Mouse (Mus musculus): ENCODE data around the gene Pik3cb. TPM values are rescaled to one million over a fixed set of nuclear protein-coding genes. Genes with fewer than 3 reads are reported as not detected.

Gene Pik3cb
- polyA plus RNA-seq, 1 experiment from 2014 or later = 1.3 TPM

- DNase-seq (ENCODE audit: low spot score) (peak; percentile 65), ATAC-seq (ENCODE audit: low read depth) (no peak)
- Histone ChIP-seq H3K27ac (replicated peaks; ENCODE audit: low read depth, low read length) (no peak overlapping the region), H3K27me3 (replicated peaks; ENCODE audit: control insufficient read depth, insufficient read depth, low read length) (no peaks in the 10 kb centered on the region), H3K36me3 (ENCODE audit: control insufficient read depth, insufficient read depth, low read length) (0 out of 2 replicates have a peak, but pooled peaks cover 8% of the 10 kb centered on the region), H3K9ac (ENCODE audit: low read depth, low read length) (no peak overlapping the region), H3K4me2 (ENCODE audit: low read depth, low read length) (no peak overlapping the region), H3K4me3 (ENCODE audit: low read depth, low read length) (no peak overlapping the region), H3K4me1 (ENCODE audit: control insufficient read depth, insufficient read depth, low read length) (no peaks in the 10 kb centered on the region), H3K9me3 (ENCODE audit: control insufficient read depth, low read length) (no peaks in the 10 kb centered on the region)
- 63% methylated on average over 3 of the region's 3 CpGs for WGBS
These were observed 82.7 kb downstream of the Pik3cb start for GRCm38 (mm10) chr9:99057751-99058150.

- ATAC-seq (ENCODE audit: low read depth) (no peak), DNase-seq (ENCODE audit: low spot score) (no peak)
- H3K4me1 ChIP-seq (ENCODE audit: control insufficient read depth, insufficient read depth, low read length) = no peaks in the 10 kb centered on the region
- no peaks in the 10 kb centered on the region for H3K9me3 ChIP-seq (ENCODE audit: control insufficient read depth, low read length)
- 59% methylated on average over 6 of the region's 6 CpGs for WGBS
- peaks cover 7% of the 10 kb centered on the region; the same call in 1 of the 2 replicates for H3K36me3 ChIP-seq (ENCODE audit: control insufficient read depth, insufficient read depth, low read length)
- no peak overlapping the region for H3K4me3 ChIP-seq (ENCODE audit: low read depth, low read length)
- H3K9ac ChIP-seq (ENCODE audit: low read depth, low read length) = no peak overlapping the region
- H3K27me3 ChIP-seq (replicated peaks; ENCODE audit: control insufficient read depth, insufficient read depth, low read length) = no peaks in the 10 kb centered on the region
- no peak overlapping the region for H3K4me2 ChIP-seq (ENCODE audit: low read depth, low read length)
- no peak overlapping the region for H3K27ac ChIP-seq (replicated peaks; ENCODE audit: low read depth, low read length)
These were observed 90.7 kb downstream of the Pik3cb start for GRCm38 (mm10) chr9:99049760-99050159.

- no peak for ATAC-seq (ENCODE audit: low read depth)
- WGBS = 63% methylated on average over 1 of the region's 1 CpGs
- H3K9me3 ChIP-seq (ENCODE audit: control insufficient read depth, low read length) = no peaks in the 10 kb centered on the region
These were observed 91.6 kb downstream of the Pik3cb start for GRCm38 (mm10) chr9:99048724-99049250.

GRCm38 (mm10) chr9:99044761-99045160, 95.7 kb downstream of the Pik3cb start:
- H3K4me1 ChIP-seq (ENCODE audit: control insufficient read depth, insufficient read depth, low read length) = no peaks in the 10 kb centered on the region
- H3K4me2 ChIP-seq (ENCODE audit: low read depth, low read length) = no peak overlapping the region
- no peak overlapping the region for H3K27ac ChIP-seq (replicated peaks; ENCODE audit: low read depth, low read length)
- peaks cover 10% of the 10 kb centered on the region; the same call in 1 of the 2 replicates for H3K36me3 ChIP-seq (ENCODE audit: control insufficient read depth, insufficient read depth, low read length)
- H3K9me3 ChIP-seq (ENCODE audit: control insufficient read depth, low read length) = no peaks in the 10 kb centered on the region
- H3K27me3 ChIP-seq (replicated peaks; ENCODE audit: control insufficient read depth, insufficient read depth, low read length) = no peaks in the 10 kb centered on the region
- H3K9ac ChIP-seq (ENCODE audit: low read depth, low read length) = no peak overlapping the region
- no peak overlapping the region for H3K4me3 ChIP-seq (ENCODE audit: low read depth, low read length)
- ATAC-seq (ENCODE audit: low read depth) = no peak
- DNase-seq (ENCODE audit: low spot score) = no peak
- 83% methylated on average over 8 of the region's 8 CpGs for WGBS

More at GRCm38 (mm10) chr9:99048724-99049250, 91.6 kb downstream of the Pik3cb start:
- Histone ChIP-seq H3K36me3 (ENCODE audit: control insufficient read depth, insufficient read depth, low read length) (peaks cover 7% of the 10 kb centered on the region; the same call in 1 of the 2 replicates), H3K27ac (replicated peaks; ENCODE audit: low read depth, low read length) (no peak overlapping the region), H3K4me3 (ENCODE audit: low read depth, low read length) (no peak overlapping the region), H3K4me1 (ENCODE audit: control insufficient read depth, insufficient read depth, low read length) (no peaks in the 10 kb centered on the region), H3K9ac (ENCODE audit: low read depth, low read length) (no peak overlapping the region), H3K4me2 (ENCODE audit: low read depth, low read length) (no peak overlapping the region), H3K27me3 (replicated peaks; ENCODE audit: control insufficient read depth, insufficient read depth, low read length) (no peaks in the 10 kb centered on the region)
- peak; percentile 71 for DNase-seq (ENCODE audit: low spot score)

- no peak overlapping the region for H3K4me3 ChIP-seq (ENCODE audit: low read depth, low read length)
- no peaks in the 10 kb centered on the region for H3K4me1 ChIP-seq (ENCODE audit: control insufficient read depth, insufficient read depth, low read length)
- no peak overlapping the region for H3K9ac ChIP-seq (ENCODE audit: low read depth, low read length)
- no peak overlapping the region for H3K4me2 ChIP-seq (ENCODE audit: low read depth, low read length)
- no peaks in the 10 kb centered on the region for H3K9me3 ChIP-seq (ENCODE audit: control insufficient read depth, low read length)
- H3K36me3 ChIP-seq (ENCODE audit: control insufficient read depth, insufficient read depth, low read length) = peaks cover 19% of the 10 kb centered on the region; the same call in 1 of the 2 replicates
- ATAC-seq (ENCODE audit: low read depth) (no peak), DNase-seq (ENCODE audit: low spot score) (no peak)
- H3K27me3 ChIP-seq (replicated peaks; ENCODE audit: control insufficient read depth, insufficient read depth, low read length) = no peaks in the 10 kb centered on the region
- no peak overlapping the region for H3K27ac ChIP-seq (replicated peaks; ENCODE audit: low read depth, low read length)
- 95% methylated on average over 4 of the region's 4 CpGs for WGBS
These were observed 97.8 kb downstream of the Pik3cb start for GRCm38 (mm10) chr9:99042641-99043040.

GRCm38 (mm10) chr9:99041994-99042393, 98.4 kb downstream of the Pik3cb start:
- no peak for ATAC-seq (ENCODE audit: low read depth)
- Histone ChIP-seq H3K4me1 (ENCODE audit: control insufficient read depth, insufficient read depth, low read length) (no peaks in the 10 kb centered on the region), H3K27me3 (replicated peaks; ENCODE audit: control insufficient read depth, insufficient read depth, low read length) (no peaks in the 10 kb centered on the region), H3K4me3 (ENCODE audit: low read depth, low read length) (no peak overlapping the region), H3K27ac (replicated peaks; ENCODE audit: low read depth, low read length) (no peak overlapping the region), H3K9me3 (ENCODE audit: control insufficient read depth, low read length) (no peaks in the 10 kb centered on the region), H3K36me3 (ENCODE audit: control insufficient read depth, insufficient read depth, low read length) (peaks cover 19% of the 10 kb centered on the region; the same call in 1 of the 2 replicates), H3K4me2 (ENCODE audit: low read depth, low read length) (no peak overlapping the region), H3K9ac (ENCODE audit: low read depth, low read length) (no peak overlapping the region)
- WGBS = 71% methylated on average over 9 of the region's 9 CpGs
- DNase-seq (ENCODE audit: low spot score) = no peak

GRCm38 (mm10) chr9:99035575-99035974, 104.8 kb downstream of the Pik3cb start, which contains the start of gene Gm1123:
Gene Gm1123, minus strand, starts transcription at chr9:99035715.
- no peak within 1 kb of the TSS for H3K4me2 ChIP-seq (ENCODE audit: low read depth, low read length)
- H3K4me3 ChIP-seq (ENCODE audit: low read depth, low read length) = no peak within 1 kb of the TSS
- no peaks in the 10 kb centered on the region for H3K27me3 ChIP-seq (replicated peaks; ENCODE audit: control insufficient read depth, insufficient read depth, low read length)
- no peaks in the 10 kb centered on the region for H3K4me1 ChIP-seq (ENCODE audit: control insufficient read depth, insufficient read depth, low read length)
- no peaks in the 10 kb centered on the region for H3K9me3 ChIP-seq (ENCODE audit: control insufficient read depth, low read length)
- WGBS = 81% methylated on average over 10 of the region's 12 CpGs
- H3K9ac ChIP-seq (ENCODE audit: low read depth, low read length) = no peak within 1 kb of the TSS
- no peak within 1 kb of the TSS for H3K27ac ChIP-seq (replicated peaks; ENCODE audit: low read depth, low read length)
- DNase-seq (ENCODE audit: low spot score) (no peak), ATAC-seq (ENCODE audit: low read depth) (no peak)
- 0 out of 2 replicates have a peak, but pooled peaks cover 12% of the 10 kb centered on the region for H3K36me3 ChIP-seq (ENCODE audit: control insufficient read depth, insufficient read depth, low read length)

- Histone ChIP-seq H3K4me2 (ENCODE audit: low read depth, low read length) (no peak overlapping the region), H3K4me3 (ENCODE audit: low read depth, low read length) (no peak overlapping the region), H3K9me3 (ENCODE audit: control insufficient read depth, low read length) (no peaks in the 10 kb centered on the region), H3K36me3 (ENCODE audit: control insufficient read depth, insufficient read depth, low read length) (0 out of 2 replicates have a peak, but pooled peaks cover 3% of the 10 kb centered on the region), H3K4me1 (ENCODE audit: control insufficient read depth, insufficient read depth, low read length) (no peaks in the 10 kb centered on the region), H3K27me3 (replicated peaks; ENCODE audit: control insufficient read depth, insufficient read depth, low read length) (no peaks in the 10 kb centered on the region), H3K9ac (ENCODE audit: low read depth, low read length) (no peak overlapping the region), H3K27ac (replicated peaks; ENCODE audit: low read depth, low read length) (no peak overlapping the region)
- DNase-seq (ENCODE audit: low spot score) = no peak
- 83% methylated on average over 8 of the region's 8 CpGs for WGBS
- no peak for ATAC-seq (ENCODE audit: low read depth)
These were observed 106.3 kb downstream of the Pik3cb start for GRCm38 (mm10) chr9:99034111-99034510.

- DNase-seq (ENCODE audit: low spot score) = no peak
- Histone ChIP-seq H3K9me3 (ENCODE audit: control insufficient read depth, low read length) (no peaks in the 10 kb centered on the region), H3K27me3 (replicated peaks; ENCODE audit: control insufficient read depth, insufficient read depth, low read length) (no peaks in the 10 kb centered on the region), H3K4me2 (ENCODE audit: low read depth, low read length) (no peak overlapping the region), H3K9ac (ENCODE audit: low read depth, low read length) (no peak overlapping the region), H3K27ac (replicated peaks; ENCODE audit: low read depth, low read length) (no peak overlapping the region), H3K4me3 (ENCODE audit: low read depth, low read length) (no peak overlapping the region), H3K36me3 (ENCODE audit: control insufficient read depth, insufficient read depth, low read length) (no peaks in the 10 kb centered on the region), H3K4me1 (ENCODE audit: control insufficient read depth, insufficient read depth, low read length) (no peaks in the 10 kb centered on the region)
- no peak for ATAC-seq (ENCODE audit: low read depth)
- 81% methylated on average over 8 of the region's 8 CpGs for WGBS
These were observed 108.4 kb downstream of the Pik3cb start for GRCm38 (mm10) chr9:99032031-99032430.

All from embryonic facial prominence, embryonic 14.5 days (tissue).